Mouse (Mus musculus) frontal cortex, postnatal 10 days (tissue): Measurements from ENCODE around the gene Tenm4.

Source experiments
- DNase-seq, 2 experiments: peaks; one replicate each; pipeline ENCODE4 v3.0.0; 2022; ENCODE audit warnings: low spot score in 2 of 2, mixed read lengths in 1 of 2

Tenm4 gene

GRCm38 (mm10) chr7:96725603-96726002, 554.6 kb downstream of the Tenm4 start:
- DNase-seq, result no peak

GRCm38 (mm10) chr7:96730360-96730759, 559.3 kb downstream of the Tenm4 start:
- DNase-seq, result no peak

- no peak for DNase-seq
Measured at GRCm38 (mm10) chr7:96731947-96732346, 560.9 kb downstream of the Tenm4 start.

- no peak for DNase-seq
Measured at GRCm38 (mm10) chr7:96734315-96735058, 563.4 kb downstream of the Tenm4 start.

GRCm38 (mm10) chr7:96740631-96741030, 569.6 kb downstream of the Tenm4 start:
- DNase-seq, result no peak

GRCm38 (mm10) chr7:96742221-96742620, 571.2 kb downstream of the Tenm4 start:
- no peak for DNase-seq

- no peak for DNase-seq
Measured at GRCm38 (mm10) chr7:96745956-96746355, 574.9 kb downstream of the Tenm4 start.

- DNase-seq, result no peak
Measured at GRCm38 (mm10) chr7:96746706-96747105, 575.7 kb downstream of the Tenm4 start.

GRCm38 (mm10) chr7:96748538-96749045, 577.5 kb downstream of the Tenm4 start:
- DNase-seq, result no peak

- no peak for DNase-seq
Measured at GRCm38 (mm10) chr7:96749753-96750152, 578.7 kb downstream of the Tenm4 start.

- no peak for DNase-seq
Measured at GRCm38 (mm10) chr7:96751236-96751635, 580.2 kb downstream of the Tenm4 start.

- no peak for DNase-seq
Measured at GRCm38 (mm10) chr7:96752776-96753175, 581.7 kb downstream of the Tenm4 start.

GRCm38 (mm10) chr7:96753335-96754095, 582.5 kb downstream of the Tenm4 start:
- no peak for DNase-seq

GRCm38 (mm10) chr7:96754175-96754574, 583.1 kb downstream of the Tenm4 start:
- no peak for DNase-seq

- DNase-seq, result no peak
Measured at GRCm38 (mm10) chr7:96755459-96756094, 584.5 kb downstream of the Tenm4 start.

GRCm38 (mm10) chr7:96756104-96756742, 585.2 kb downstream of the Tenm4 start:
- no peak for DNase-seq

- DNase-seq, result no peak
Measured at GRCm38 (mm10) chr7:96757067-96757466, 586.0 kb downstream of the Tenm4 start.

- no peak for DNase-seq
Measured at GRCm38 (mm10) chr7:96760208-96760607, 589.2 kb downstream of the Tenm4 start.

GRCm38 (mm10) chr7:96761151-96761550, 590.1 kb downstream of the Tenm4 start:
- peak in 1 of 2 experiments; percentile 27 for DNase-seq

- DNase-seq, result no peak
Measured at GRCm38 (mm10) chr7:96765321-96765960, 594.4 kb downstream of the Tenm4 start.

GRCm38 (mm10) chr7:96767090-96767489, 596.0 kb downstream of the Tenm4 start:
- no peak for DNase-seq
